Mouse (Mus musculus) heart, embryonic 14.5 days (tissue): Measurements from ENCODE around the gene Mcub. TPM values are rescaled to one million over a fixed set of nuclear protein-coding genes. Genes with fewer than 3 reads are reported as not detected.

Experiments
- ATAC-seq: fragments of 200-750 bp; cut with Nextera tagmentation; 2 replicates; pipeline ENCODE4 v1.8.0; 2017; ENCODE audit warnings: low read depth, moderate TSS enrichment; ENCODE audit not compliant: insufficient number of reproducible peaks, insufficient read depth, low FRiP score
- H3K27ac ChIP-seq, 2 experiments: fragments of 200-500 bp in 1 of 2; fragments of 300-500 bp in 1 of 2; sonication (generic) in 1 of 2; replicated peaks in 1 of 2; 2 replicates each; pipeline ENCODE4 v1.5.1; 2012 to 2014; ENCODE audit warnings: low read depth in 2 of 2, low read length in 2 of 2, control low read depth in 1 of 2, mild to moderate bottlenecking in 1 of 2, mixed read lengths in 1 of 2; ENCODE audit not compliant: control insufficient read depth in 1 of 2, insufficient read depth in 1 of 2
- H3K27me3 ChIP-seq: fragments of 300-500 bp; sonication (generic); 2 replicates; pipeline ENCODE4 v1.6.1; 2014; ENCODE audit warnings: mild to moderate bottlenecking, low read length, control low read depth; ENCODE audit not compliant: control insufficient read depth, insufficient read depth
- H3K36me3 ChIP-seq: fragments of 300-500 bp; sonication (generic); 2 replicates; pipeline ENCODE4 v1.6.1; 2014; ENCODE audit warnings: mild to moderate bottlenecking, control low read depth, low read length, mixed read lengths; ENCODE audit not compliant: control insufficient read depth, insufficient read depth
- H3K4me1 ChIP-seq, 2 experiments: fragments of 200-500 bp in 1 of 2; fragments of 300-500 bp in 1 of 2; sonication (generic) in 1 of 2; 2 replicates each; pipeline ENCODE4 v1.6.1; 2012 to 2014; ENCODE audit warnings: low read length in 2 of 2, control low read depth in 1 of 2, mixed read lengths in 1 of 2; ENCODE audit not compliant: control insufficient read depth in 2 of 2, insufficient read depth in 2 of 2
- H3K4me2 ChIP-seq: fragments of 300-500 bp; sonication (generic); 2 replicates; pipeline ENCODE4 v1.6.1; 2014; ENCODE audit warnings: mild to moderate bottlenecking, low read length
- H3K4me3 ChIP-seq, 2 experiments: fragments of 200-500 bp in 1 of 2; fragments of 300-500 bp in 1 of 2; sonication (generic) in 1 of 2; 2 replicates each; pipeline ENCODE4 v1.5.1; 2012 to 2014; ENCODE audit warnings: low read length in 2 of 2, mild to moderate bottlenecking in 2 of 2, control low read depth in 1 of 2, low read depth in 1 of 2, moderate library complexity in 1 of 2; ENCODE audit not compliant: control insufficient read depth in 1 of 2, insufficient read depth in 1 of 2
- H3K9ac ChIP-seq: fragments of 300-500 bp; sonication (generic); 2 replicates; pipeline ENCODE4 v1.6.1; 2014; ENCODE audit warnings: mild to moderate bottlenecking, low read length
- H3K9me3 ChIP-seq: fragments of 300-500 bp; sonication (generic); 2 replicates; pipeline ENCODE4 v1.6.1; 2016; ENCODE audit warnings: low read length, control low read depth; ENCODE audit not compliant: control insufficient read depth
- WGBS: fragments of 180-500 bp; shearing (Covaris S2); extraction: QIAGEN DNeasy Blood & Tissue Kit; methylation state at CpG from one replicate; pipeline ENCODE4 v1.1.7; 2014; 5-methylcytosine and 5-hydroxymethylcytosine counted together
- polyA plus RNA-seq: library from polyadenylated mRNA; unstranded; fragments of >200 nt; fragmentation: Nextera tagmentation; extraction: Ambion mirVana; gene quantifications from 2 replicates; pipeline ENCODE4 v1.2.1, GENCODE M21; 2014

The Mcub gene
- polyA plus RNA-seq, 1 experiment from 2014 or later: 5.1 TPM

- no peaks in the 10 kb centered on the region for H3K36me3 ChIP-seq
- H3K9me3 ChIP-seq: no peaks in the 10 kb centered on the region
- H3K27ac ChIP-seq: no peak overlapping the region
- no peak overlapping the region for H3K4me3 ChIP-seq
- no peak for ATAC-seq
- H3K4me2 ChIP-seq: no peak overlapping the region
- no peaks in the 10 kb centered on the region for H3K4me1 ChIP-seq
- H3K9ac ChIP-seq: no peak overlapping the region
- H3K27me3 ChIP-seq: no peaks in the 10 kb centered on the region
- WGBS: 61% methylated on average over 9 of the region's 9 CpGs
These were observed 33.4 kb downstream of the Mcub start for GRCm38 (mm10) chr3:129936561-129936960.

GRCm38 (mm10) chr3:129932443-129932842, 37.6 kb downstream of the Mcub start:
- Histone ChIP-seq H3K27ac (no peak overlapping the region), H3K36me3 (no peaks in the 10 kb centered on the region), H3K4me1 (no peaks in the 10 kb centered on the region), H3K27me3 (no peaks in the 10 kb centered on the region), H3K9me3 (no peaks in the 10 kb centered on the region), H3K4me2 (no peak overlapping the region), H3K4me3 (no peak overlapping the region), H3K9ac (no peak overlapping the region)
- WGBS: 43% methylated on average over 4 of the region's 4 CpGs
- no peak for ATAC-seq

- H3K4me2 ChIP-seq: no peak overlapping the region
- ATAC-seq: no peak
- H3K4me3 ChIP-seq: no peak overlapping the region
- WGBS: 67% methylated on average over 6 of the region's 6 CpGs
- no peak overlapping the region for H3K27ac ChIP-seq
- H3K4me1 ChIP-seq: no peaks in the 10 kb centered on the region
- no peaks in the 10 kb centered on the region for H3K27me3 ChIP-seq
- no peak overlapping the region for H3K9ac ChIP-seq
- H3K9me3 ChIP-seq: no peaks in the 10 kb centered on the region
- no peaks in the 10 kb centered on the region for H3K36me3 ChIP-seq
These were observed 39.7 kb downstream of the Mcub start for GRCm38 (mm10) chr3:129930213-129930778.

GRCm38 (mm10) chr3:129925861-129926260, 44.1 kb downstream of the Mcub start:
- 82% methylated on average over 3 of the region's 3 CpGs for WGBS
- Histone ChIP-seq H3K4me1 (no peaks in the 10 kb centered on the region), H3K4me2 (no peak overlapping the region), H3K9ac (no peak overlapping the region), H3K27ac (no peak overlapping the region), H3K9me3 (no peaks in the 10 kb centered on the region), H3K27me3 (no peaks in the 10 kb centered on the region), H3K36me3 (no peaks in the 10 kb centered on the region), H3K4me3 (no peak overlapping the region)
- no peak for ATAC-seq

GRCm38 (mm10) chr3:129923581-129923980, 46.4 kb downstream of the Mcub start:
- Histone ChIP-seq H3K9me3 (no peaks in the 10 kb centered on the region), H3K9ac (no peak overlapping the region), H3K27ac (no peak overlapping the region), H3K36me3 (no peaks in the 10 kb centered on the region), H3K4me1 (no peaks in the 10 kb centered on the region), H3K27me3 (no peaks in the 10 kb centered on the region), H3K4me2 (no peak overlapping the region), H3K4me3 (no peak overlapping the region)
- WGBS: 87% methylated on average over 7 of the region's 7 CpGs
- ATAC-seq: no peak

- 16% methylated on average over 13 of the region's 13 CpGs for WGBS
- Histone ChIP-seq H3K36me3 (peaks cover 21% of the 10 kb centered on the region), H3K27me3 (no peaks in the 10 kb centered on the region), H3K27ac (no peak overlapping the region), H3K9me3 (no peaks in the 10 kb centered on the region), H3K4me3 (no peak overlapping the region), H3K4me2 (no peak overlapping the region), H3K9ac (no peak overlapping the region), H3K4me1 (no peaks in the 10 kb centered on the region)
- ATAC-seq: no peak
These were observed 51.6 kb downstream of the Mcub start for GRCm38 (mm10) chr3:129918434-129918833.

GRCm38 (mm10) chr3:129917424-129917823, 52.6 kb downstream of the Mcub start:
- whole genome bisulfite sequencing: 62% methylated on average over 3 of the region's 3 CpGs
- Histone ChIP-seq H3K9ac (no peak overlapping the region), H3K9me3 (no peaks in the 10 kb centered on the region), H3K4me2 (no peak overlapping the region), H3K27ac (no peak overlapping the region), H3K4me1 (no peaks in the 10 kb centered on the region), H3K27me3 (no peaks in the 10 kb centered on the region), H3K4me3 (no peak overlapping the region), H3K36me3 (peaks cover 32% of the 10 kb centered on the region)
- ATAC-seq: no peak

- H3K27ac ChIP-seq: no peak overlapping the region
- WGBS: 87% methylated on average over 13 of the region's 13 CpGs
- no peak overlapping the region for H3K9ac ChIP-seq
- no peaks in the 10 kb centered on the region for H3K4me1 ChIP-seq
- no peak overlapping the region for H3K4me2 ChIP-seq
- peaks cover 73% of the 10 kb centered on the region for H3K36me3 ChIP-seq
- H3K9me3 ChIP-seq: no peaks in the 10 kb centered on the region
- H3K4me3 ChIP-seq: no peak overlapping the region
- no peak for ATAC-seq
- H3K27me3 ChIP-seq: no peaks in the 10 kb centered on the region
These were observed 56.8 kb downstream of the Mcub start for GRCm38 (mm10) chr3:129913241-129913640.
